Mouse (Mus musculus): ENCODE results near the gene Jpt1.
"Not testable (repeated sequence)": the region's sequence is repeated elsewhere in the genome, so short reads cannot be mapped to it uniquely, and the experiment has no call there.

Gene Jpt1

GRCm38 (mm10) chr11:115475758-115476237 lies 38.4 kb downstream of the Jpt1 start:
- DNase-seq (ENCODE audit: low spot score in 2 of 2) = peak in 1 of 2 experiments; percentile 27

DNA sequence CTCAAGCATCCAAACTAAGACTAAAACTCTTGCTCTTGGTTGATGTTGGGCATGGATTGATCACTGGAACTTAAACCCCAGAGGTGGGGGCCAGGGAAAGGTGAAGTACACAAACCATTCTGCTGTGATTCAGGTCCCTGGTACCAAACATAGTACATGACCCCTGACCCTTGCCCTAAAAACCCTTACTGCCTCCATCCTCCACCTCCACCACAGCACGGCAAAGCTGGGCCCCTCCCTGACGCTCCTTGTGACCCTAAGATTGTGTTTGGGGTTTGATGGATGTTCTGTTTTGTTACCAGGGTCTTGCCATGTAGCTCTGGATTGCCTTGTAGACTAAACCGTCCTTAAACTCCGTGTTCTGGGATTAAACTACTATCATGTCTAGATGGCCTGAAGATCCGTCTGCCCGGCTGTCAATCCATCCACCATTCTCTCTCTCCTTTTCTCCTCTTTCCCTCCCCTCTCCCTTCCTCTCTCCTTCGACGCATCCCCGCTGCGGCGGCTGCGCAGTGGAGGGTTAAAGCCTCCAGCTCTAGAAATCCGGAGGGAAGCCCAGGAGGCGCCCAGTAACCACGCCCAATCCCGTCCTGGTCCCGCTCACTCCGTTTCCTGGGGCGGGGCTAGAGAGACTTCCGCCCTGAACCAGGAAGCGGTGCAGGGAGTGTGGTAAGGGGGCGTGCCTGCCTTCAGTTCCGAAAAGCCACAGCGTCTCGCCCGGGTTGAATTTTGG lies 39.0 kb downstream of the Jpt1 start, which contains the start of gene Armc7:
TSS of gene Armc7 (plus strand) at position 643 of the 733 bp plus-strand sequence.
- DNase-seq (ENCODE audit: low spot score in 2 of 2) = peak; percentile 92 to 95

- peak; percentile 94 to 98 for DNase-seq (ENCODE audit: low spot score in 2 of 2)
These were observed 40.4 kb downstream of the Jpt1 start for GRCm38 (mm10) chr11:115473626-115474275.

DNA sequence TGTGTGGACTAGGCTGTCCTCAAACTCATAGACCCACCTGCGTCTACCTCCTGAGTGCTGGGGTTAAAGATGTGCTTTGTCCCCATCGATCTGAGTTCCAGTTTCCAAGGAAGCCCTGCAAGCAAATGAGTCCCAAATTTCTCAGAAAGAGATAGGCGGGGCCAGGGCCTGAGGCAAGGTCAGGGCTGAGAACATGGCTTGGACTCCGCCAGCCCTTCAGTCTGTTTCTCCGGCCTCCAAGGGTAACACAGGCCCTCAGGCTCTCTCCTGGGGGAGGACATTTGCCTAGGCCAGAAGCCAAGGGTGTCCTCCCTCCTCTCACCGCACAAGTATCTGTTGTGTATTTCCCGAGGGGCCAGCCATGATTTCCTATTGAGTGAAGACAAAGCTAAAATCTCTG lies 42.0 kb downstream of the Jpt1 start:
- no peak for DNase-seq (ENCODE audit: low spot score in 2 of 2)

DNA sequence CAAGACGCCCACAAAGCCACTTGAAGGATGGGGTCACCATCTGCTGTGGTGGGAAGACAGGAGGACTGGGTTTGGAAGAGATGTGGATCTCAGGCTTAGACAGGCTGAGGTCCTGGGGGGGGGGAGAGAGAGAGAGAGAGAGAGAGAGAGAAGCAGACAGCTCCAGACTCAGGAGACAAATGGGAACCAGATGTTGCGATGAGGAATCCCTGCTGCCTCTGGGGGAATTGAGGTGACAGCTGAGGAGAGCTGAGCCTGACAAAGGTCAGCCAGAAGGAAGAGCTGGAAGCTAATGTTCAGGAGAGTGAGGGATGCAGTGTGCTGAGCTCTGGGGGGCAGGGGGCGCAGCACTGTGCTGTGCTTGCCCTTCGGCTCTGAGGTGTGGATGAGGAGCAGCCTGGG lies 47.0 kb downstream of the Jpt1 start:
- no peak for DNase-seq (ENCODE audit: low spot score in 2 of 2)

GRCm38 (mm10) chr11:115464851-115465250 lies 49.3 kb downstream of the Jpt1 start:
- DNase-seq (ENCODE audit: low spot score in 2 of 2) = no peak

- no peak for DNase-seq (ENCODE audit: low spot score in 2 of 2)
These were observed 50.8 kb downstream of the Jpt1 start for GRCm38 (mm10) chr11:115463397-115463796.

DNA sequence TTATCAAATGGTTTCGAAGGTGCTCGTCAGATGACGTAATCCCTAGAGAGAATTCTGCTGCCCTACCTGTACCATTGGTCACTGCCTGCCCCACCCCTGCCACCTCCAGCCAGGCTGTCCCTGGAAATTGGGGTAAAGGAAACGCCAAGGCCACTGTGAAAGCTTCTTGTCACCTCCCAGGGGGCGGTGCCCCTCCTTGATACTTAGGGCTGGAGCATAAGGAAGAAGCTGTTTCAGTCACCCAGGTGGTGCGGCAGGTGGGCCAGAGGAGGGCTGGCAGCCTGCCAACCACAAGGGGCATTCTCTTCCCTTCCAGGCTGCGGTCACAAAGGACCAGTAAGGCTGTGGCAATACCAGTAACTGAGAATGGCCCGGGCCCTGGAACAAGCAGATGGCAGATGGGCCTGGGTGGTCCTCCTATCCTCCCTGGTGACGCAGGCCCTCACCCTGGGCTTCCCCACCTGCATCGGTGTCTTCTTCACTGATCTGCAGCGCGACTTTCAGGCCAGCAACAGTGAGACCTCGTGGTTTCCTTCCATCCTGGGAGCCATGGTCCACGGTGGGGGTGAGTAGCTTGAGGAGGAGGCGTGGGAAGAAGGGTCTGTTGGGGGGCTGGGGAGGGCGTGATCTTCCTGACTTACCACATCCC lies 51.8 kb downstream of the Jpt1 start, which contains the start of gene Slc16a5:
TSS of gene Slc16a5 (plus strand) at position 232 of the 649 bp plus-strand sequence.
- DNase-seq (ENCODE audit: low spot score in 2 of 2) = no peak

DNA sequence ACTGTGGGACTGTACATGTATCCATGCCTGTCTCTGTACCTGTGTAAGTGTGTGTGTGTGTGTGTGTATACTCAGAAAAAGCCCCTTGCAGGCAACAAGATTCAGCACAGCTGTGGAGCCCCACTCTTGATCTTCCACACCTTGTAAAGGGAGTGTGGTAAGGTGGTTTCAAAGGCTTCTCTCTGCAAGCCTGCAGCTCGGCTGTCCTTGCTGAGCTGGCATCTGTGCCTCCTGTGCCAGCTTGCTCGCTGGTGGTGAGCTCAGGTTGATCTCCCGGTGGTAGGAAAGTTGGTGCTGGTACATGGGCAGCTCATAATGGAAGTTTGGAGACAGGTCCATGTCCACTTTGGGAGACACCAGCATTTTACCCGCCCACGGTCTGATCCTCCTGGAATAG lies 52.3 kb downstream of the Jpt1 start:
- DNase-seq (ENCODE audit: low spot score in 2 of 2) = no peak

GRCm38 (mm10) chr11:115460976-115461375 lies 53.2 kb downstream of the Jpt1 start:
- DNase-seq (ENCODE audit: low spot score in 2 of 2) = no peak

- DNase-seq (ENCODE audit: low spot score in 2 of 2) = no peak
These were observed 56.8 kb downstream of the Jpt1 start for GRCm38 (mm10) chr11:115457405-115457804.

GRCm38 (mm10) chr11:115456182-115456581 lies 58.0 kb downstream of the Jpt1 start:
- no peak for DNase-seq (ENCODE audit: low spot score in 2 of 2)

DNA sequence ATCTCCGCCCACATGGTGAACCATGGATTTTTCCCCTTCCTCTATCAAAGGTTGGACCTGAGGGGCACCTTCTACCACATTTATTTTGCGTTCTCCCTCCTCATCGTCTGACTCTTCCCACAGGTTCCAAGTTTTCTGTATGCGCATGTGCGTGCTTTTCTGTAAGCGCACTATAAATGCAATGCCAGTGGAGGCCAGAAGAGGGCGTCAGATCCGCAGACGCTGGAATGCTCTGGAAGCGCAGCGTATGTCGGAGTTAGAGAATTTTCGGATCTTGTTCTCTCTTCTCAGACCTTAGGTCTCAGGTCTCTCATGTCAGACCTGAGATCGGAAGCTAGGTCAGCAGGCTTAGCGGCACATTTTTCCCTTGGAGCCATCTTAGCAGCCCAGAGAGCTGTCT lies 58.6 kb downstream of the Jpt1 start:
- no peak for DNase-seq (ENCODE audit: low spot score in 2 of 2)

- not testable (repeated sequence) for DNase-seq (ENCODE audit: low spot score in 2 of 2)
These were observed 59.4 kb downstream of the Jpt1 start for GRCm38 (mm10) chr11:115454822-115455221.

GRCm38 (mm10) chr11:115453306-115453705 lies 60.9 kb downstream of the Jpt1 start:
- no peak for DNase-seq (ENCODE audit: low spot score in 2 of 2)

DNA sequence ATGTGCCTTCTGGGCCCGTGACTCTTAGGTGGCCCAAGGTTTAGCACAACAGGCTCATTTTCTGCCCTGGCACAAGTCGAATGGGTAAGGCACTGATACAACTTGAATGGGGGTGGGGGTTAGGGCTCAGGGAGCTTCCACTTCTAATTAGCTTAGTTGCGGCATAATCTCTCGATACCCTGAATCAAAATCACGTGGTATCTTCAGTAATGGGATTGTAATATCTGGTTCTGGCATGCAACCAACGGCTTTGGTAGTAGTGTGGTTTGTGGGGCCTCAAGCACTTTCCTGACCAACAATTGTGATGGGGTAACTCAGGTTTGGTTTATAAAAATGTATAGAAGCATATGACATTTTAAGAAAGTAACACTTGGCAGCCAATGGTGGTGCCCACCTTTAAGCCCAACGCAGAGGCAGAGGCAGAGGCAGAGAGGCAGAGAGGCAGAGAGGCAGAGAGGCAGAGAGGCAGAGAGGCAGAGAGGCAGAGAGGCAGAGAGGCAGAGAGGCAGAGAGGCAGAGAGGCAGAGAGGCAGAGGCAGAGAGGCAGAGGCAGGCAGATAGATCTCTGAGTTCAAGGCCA lies 61.8 kb downstream of the Jpt1 start:
- DNase-seq (ENCODE audit: low spot score in 2 of 2) = no peak

DNA sequence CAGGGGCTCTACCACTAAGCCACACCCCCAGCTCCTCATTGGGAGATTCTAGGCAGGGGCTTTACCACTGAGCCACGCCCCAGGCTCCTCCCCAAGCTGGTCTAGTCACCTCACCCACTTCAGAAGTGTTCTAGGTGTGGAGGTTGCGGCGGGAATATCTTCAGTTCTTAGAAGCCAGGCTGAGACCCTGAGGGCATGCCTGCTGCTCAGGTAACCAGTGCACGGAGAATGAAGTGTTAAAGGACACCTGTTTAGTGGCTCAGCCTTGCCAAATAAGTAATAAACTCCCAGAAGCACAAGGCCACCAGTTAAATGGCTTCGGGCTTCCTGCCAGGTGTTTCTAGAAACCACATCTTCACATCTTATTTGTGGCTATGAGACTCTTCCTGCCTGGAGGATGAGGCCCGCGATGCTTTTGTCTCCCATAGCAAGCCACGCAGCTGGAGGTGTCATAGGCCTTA lies 62.4 kb downstream of the Jpt1 start:
- DNase-seq (ENCODE audit: low spot score in 2 of 2) = no peak

- DNase-seq (ENCODE audit: low spot score in 2 of 2) = no peak
These were observed 64.0 kb downstream of the Jpt1 start for GRCm38 (mm10) chr11:115450176-115450575.

- no peak for DNase-seq (ENCODE audit: low spot score in 2 of 2)
These were observed 65.2 kb downstream of the Jpt1 start for GRCm38 (mm10) chr11:115448998-115449397.

- no peak for DNase-seq (ENCODE audit: low spot score in 2 of 2)
These were observed 66.1 kb downstream of the Jpt1 start for GRCm38 (mm10) chr11:115448075-115448474.
